17 mouse cellular contexts compared by ENCODE assay signal in genomic region chr6:50363385-50363784, GRCm38 (mm10).
DNase-seq lines count a peak whose midpoint lies in the region; ATAC-seq and TF ChIP-seq lines count a peak whose summit lies in the region.
"Had no signal": no experiment of that assay in that cellular context is flagged by ENCODE, and none has a peak within 500 bp of the region (broad histone marks: within the 10 kb centered on the region; RNA-seq: fewer than 3 reads in every experiment).

No protein-coding gene starts in this region.

- TF ChIP-seq EP300 in stomach, postnatal 0 days (optimal IDR thresholded peaks at IDR 0.05): no peak

- no peak overlapping the region for H3K9ac ChIP-seq in intestine, embryonic 15.5 days
- H3K9ac ChIP-seq in stomach, postnatal 0 days (ENCODE audit: low read length): no peak overlapping the region
- H3K9ac ChIP-seq: forebrain, embryonic 12.5 days; heart, embryonic 12.5 days; hindbrain, embryonic 13.5 days; lung, embryonic 14.5 days had no signal

- ATAC-seq in intestine, embryonic 15.5 days: peak; percentile 79
- peak; percentile 53 for ATAC-seq in stomach, postnatal 0 days (ENCODE audit: low FRiP score, low TSS enrichment)

- no peak overlapping the region for H3K4me3 ChIP-seq in kidney, adult 2 months (ENCODE audit: insufficient read depth, low read depth, low read length)
- H3K4me3 ChIP-seq in intestine, embryonic 15.5 days (replicated peaks): no peak overlapping the region
- H3K4me3 ChIP-seq in stomach, postnatal 0 days (ENCODE audit: low read depth, low read length): no peak overlapping the region
- H3K4me3 ChIP-seq: forebrain, embryonic 12.5 days; heart, embryonic 12.5 days; hindbrain, embryonic 13.5 days; limb, embryonic 10.5 days; midbrain, embryonic 10.5 days had no signal

- no peaks in the 10 kb centered on the region for H3K27me3 ChIP-seq in kidney, adult 2 months (replicated peaks; ENCODE audit: control insufficient read depth, insufficient read depth, low read length)
- H3K27me3 ChIP-seq in intestine, embryonic 15.5 days (replicated peaks): no peaks in the 10 kb centered on the region
- no peaks in the 10 kb centered on the region for H3K27me3 ChIP-seq in stomach, postnatal 0 days (ENCODE audit: control insufficient read depth, insufficient read depth, low read length)
- H3K27me3 ChIP-seq: forebrain, embryonic 12.5 days; hindbrain, embryonic 13.5 days had no signal

- no peak overlapping the region for H3K4me2 ChIP-seq in intestine, embryonic 15.5 days (replicated peaks)
- no peak overlapping the region for H3K4me2 ChIP-seq in stomach, postnatal 0 days (replicated peaks; ENCODE audit: low read depth)
- H3K4me2 ChIP-seq: forebrain, embryonic 12.5 days; heart, embryonic 12.5 days; hindbrain, embryonic 13.5 days; liver, embryonic 11.5 days; lung, embryonic 14.5 days had no signal

- no peak for TF ChIP-seq POLR2A in kidney, adult 2 months (IDR thresholded peaks at IDR 0.05; ENCODE audit: low read depth, low read length)

- TF ChIP-seq CTCF in kidney, adult 2 months (conservative IDR thresholded peaks at IDR 0.05; ENCODE audit: insufficient read depth, insufficient read length, low read depth, low read length): no peak
- no peak for TF ChIP-seq CTCF in stomach, postnatal 0 days (IDR thresholded peaks at IDR 0.05; ENCODE audit: low read depth)

- H3K4me1 ChIP-seq in kidney, adult 2 months (ENCODE audit: control insufficient read depth, insufficient read depth, low read length): peaks cover 37% of the 10 kb centered on the region
- no peaks in the 10 kb centered on the region for H3K4me1 ChIP-seq in intestine, embryonic 15.5 days (replicated peaks)
- H3K4me1 ChIP-seq in stomach, postnatal 0 days (replicated peaks; ENCODE audit: control insufficient read depth, insufficient read depth): 0 out of 2 replicates have a peak, but pooled peaks cover 3% of the 10 kb centered on the region

- peaks cover 3% of the 10 kb centered on the region; the same call in 1 of the 2 replicates for H3K36me3 ChIP-seq in kidney, adult 2 months (ENCODE audit: control insufficient read depth, insufficient read depth, low read length)
- no peaks in the 10 kb centered on the region for H3K36me3 ChIP-seq in intestine, embryonic 15.5 days
- no peaks in the 10 kb centered on the region for H3K36me3 ChIP-seq in stomach, postnatal 0 days (ENCODE audit: control insufficient read depth, insufficient read depth, low read length)
- H3K36me3 ChIP-seq: forebrain, embryonic 12.5 days; hindbrain, embryonic 13.5 days had no signal

- no peaks in the 10 kb centered on the region for H3K9me3 ChIP-seq in intestine, embryonic 15.5 days
- H3K9me3 ChIP-seq in stomach, postnatal 0 days (ENCODE audit: control insufficient read depth, low read length): no peaks in the 10 kb centered on the region
- H3K9me3 ChIP-seq: forebrain, embryonic 12.5 days; heart, embryonic 12.5 days; hindbrain, embryonic 13.5 days; limb, embryonic 10.5 days; midbrain, embryonic 10.5 days had no signal

- 45% methylated on average over 5 of the region's 5 CpGs for WGBS in kidney, adult 2 months
- 64% methylated on average over 5 of the region's 5 CpGs for WGBS in intestine, embryonic 15.5 days
- 68% methylated on average over 5 of the region's 5 CpGs for WGBS in stomach, postnatal 0 days

- DNase-seq in kidney, adult 2 months: peak; percentile 81
- no peak for DNase-seq in kidney, postnatal 4 days
- peak; percentile 45 for DNase-seq in kidney, postnatal 10 days
- DNase-seq in stomach, postnatal 0 days (ENCODE audit: low spot score): peak; percentile 41
- no peak for DNase-seq in retina, embryonic 14.5 days (ENCODE audit: low spot score)
- no peak for DNase-seq in retina, postnatal 1 day
- DNase-seq: cerebellum, adult 2 months; cerebellum, postnatal 36 days; lung, embryonic 14.5 days; lung, postnatal 36 days had no signal

- H3K27ac ChIP-seq in kidney, adult 2 months (ENCODE audit: insufficient read depth, low read depth, low read length): no peak overlapping the region
- no peak overlapping the region for H3K27ac ChIP-seq in intestine, embryonic 15.5 days
- H3K27ac ChIP-seq in stomach, postnatal 0 days (replicated peaks): no peak overlapping the region
- H3K27ac ChIP-seq: forebrain, embryonic 12.5 days; hindbrain, embryonic 13.5 days; limb, embryonic 10.5 days; midbrain, embryonic 10.5 days had no signal

Comparison
In these comparisons a context has a peak if more than half of its experiments do, and no peak if none do; other contexts are left out.
1. DNase-seq: peak in kidney, adult 2 months (single experiment), kidney, postnatal 10 days (single experiment) and stomach, postnatal 0 days (single experiment); none in kidney, postnatal 4 days (0 of 2), retina, embryonic 14.5 days (single experiment) and retina, postnatal 1 day (single experiment).